Mouse (Mus musculus): ENCODE data around the gene Nr5a1.

DNA sequence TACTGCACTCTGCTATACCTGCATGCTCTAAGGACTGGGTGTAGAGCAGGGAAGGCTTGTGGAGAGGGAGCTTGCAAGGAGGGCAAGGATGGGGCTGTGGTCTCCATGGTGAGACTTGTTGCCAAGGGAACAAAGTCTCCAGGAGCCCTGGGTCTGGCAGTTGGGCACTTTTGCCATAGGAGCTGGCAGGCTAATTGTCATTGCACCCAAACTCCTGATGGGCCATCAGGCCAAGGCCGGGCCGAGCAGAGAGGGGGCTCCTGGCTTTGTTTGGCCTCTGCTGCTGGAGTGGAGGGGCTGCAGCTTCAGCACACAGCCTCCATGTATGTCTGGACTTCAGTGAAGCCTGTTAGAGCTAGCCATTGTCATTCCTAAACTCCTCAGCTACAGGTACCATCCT is 6.3 kb upstream of the Nr5a1 start:
- no peak for TF ChIP-seq CTCF (IDR thresholded peaks at IDR 0.05; ENCODE audit: low read depth)
- TF ChIP-seq EP300 (IDR thresholded peaks at IDR 0.05; ENCODE audit: low read depth) = no peak
